Mouse (Mus musculus): ENCODE data around the gene Them7. TPM values are rescaled to one million over a fixed set of nuclear protein-coding genes. Genes with fewer than 3 reads are reported as not detected.

Them7 gene
- polyA plus RNA-seq, 1 experiment from 2014 or later: 1.1 TPM

GRCm38 (mm10) chr2:105375261-105375660 lies 151.1 kb downstream of the Them7 start:
- no peaks in the 10 kb centered on the region for H3K36me3 ChIP-seq
- no peak overlapping the region for H3K4me2 ChIP-seq
- ATAC-seq (ENCODE audit: insufficient number of reproducible peaks, low FRiP score): no peak
- no peaks in the 10 kb centered on the region for H3K9me3 ChIP-seq (replicated peaks)
- WGBS: 92% methylated on average over 7 of the region's 7 CpGs
- H3K9ac ChIP-seq: no peak overlapping the region
- peaks cover 6% of the 10 kb centered on the region; the same call in 1 of the 2 replicates for H3K4me1 ChIP-seq (replicated peaks)
- no peak overlapping the region for H3K27ac ChIP-seq (ENCODE audit: poor library complexity, severe bottlenecking)
- no peaks in the 10 kb centered on the region; the same call in 1 of the 2 replicates for H3K27me3 ChIP-seq (replicated peaks)
- no peak overlapping the region for H3K4me3 ChIP-seq

GRCm38 (mm10) chr2:105375705-105376104 lies 151.6 kb downstream of the Them7 start:
- Histone ChIP-seq H3K9ac (no peak overlapping the region), H3K4me2 (no peak overlapping the region), H3K36me3 (no peaks in the 10 kb centered on the region), H3K9me3 (replicated peaks) (no peaks in the 10 kb centered on the region), H3K4me1 (replicated peaks) (0 out of 2 replicates have a peak, but pooled peaks cover 3% of the 10 kb centered on the region), H3K27ac (ENCODE audit: poor library complexity, severe bottlenecking) (no peak overlapping the region), H3K4me3 (no peak overlapping the region), H3K27me3 (replicated peaks) (no peaks in the 10 kb centered on the region; the same call in 1 of the 2 replicates)
- 85% methylated on average over 4 of the region's 4 CpGs for WGBS
- ATAC-seq (ENCODE audit: insufficient number of reproducible peaks, low FRiP score): no peak

GRCm38 (mm10) chr2:105379682-105380081 lies 155.6 kb downstream of the Them7 start:
- Histone ChIP-seq H3K9me3 (replicated peaks) (no peaks in the 10 kb centered on the region), H3K4me3 (no peak overlapping the region), H3K36me3 (peaks cover 7% of the 10 kb centered on the region), H3K9ac (no peak overlapping the region), H3K4me1 (replicated peaks) (no peaks in the 10 kb centered on the region), H3K27ac (ENCODE audit: poor library complexity, severe bottlenecking) (no peak overlapping the region), H3K27me3 (replicated peaks) (no peaks in the 10 kb centered on the region), H3K4me2 (no peak overlapping the region)
- 69% methylated on average over 1 of the region's 1 CpGs for WGBS
- no peak for ATAC-seq (ENCODE audit: insufficient number of reproducible peaks, low FRiP score)

GRCm38 (mm10) chr2:105380757-105381319 lies 156.7 kb downstream of the Them7 start:
- 66% methylated on average over 3 of the region's 3 CpGs for WGBS

GRCm38 (mm10) chr2:105383063-105383462 lies 158.9 kb downstream of the Them7 start:
- Histone ChIP-seq H3K27ac (ENCODE audit: poor library complexity, severe bottlenecking) (no peak overlapping the region), H3K4me2 (no peak overlapping the region), H3K9me3 (replicated peaks) (no peaks in the 10 kb centered on the region), H3K4me3 (no peak overlapping the region), H3K36me3 (peaks cover 38% of the 10 kb centered on the region), H3K9ac (no peak overlapping the region), H3K4me1 (replicated peaks) (no peaks in the 10 kb centered on the region), H3K27me3 (replicated peaks) (no peaks in the 10 kb centered on the region)
- no peak for ATAC-seq (ENCODE audit: insufficient number of reproducible peaks, low FRiP score)
- 84% methylated on average over 8 of the region's 8 CpGs for WGBS

More at GRCm38 (mm10) chr2:105380757-105381319, 156.7 kb downstream of the Them7 start:
- H3K4me3 ChIP-seq: no peak overlapping the region
- no peak overlapping the region for H3K27ac ChIP-seq (ENCODE audit: poor library complexity, severe bottlenecking)
- H3K27me3 ChIP-seq (replicated peaks): no peaks in the 10 kb centered on the region
- H3K9me3 ChIP-seq (replicated peaks): no peaks in the 10 kb centered on the region
- no peak for ATAC-seq (ENCODE audit: insufficient number of reproducible peaks, low FRiP score)
- no peak overlapping the region for H3K4me2 ChIP-seq
- H3K4me1 ChIP-seq (replicated peaks): no peaks in the 10 kb centered on the region
- H3K36me3 ChIP-seq: peaks cover 19% of the 10 kb centered on the region
- H3K9ac ChIP-seq: no peak overlapping the region

- 84% methylated on average over 3 of the region's 3 CpGs for WGBS
- Histone ChIP-seq H3K36me3 (peaks cover 56% of the 10 kb centered on the region), H3K4me3 (no peak overlapping the region), H3K4me2 (no peak overlapping the region), H3K9ac (no peak overlapping the region), H3K27me3 (replicated peaks) (no peaks in the 10 kb centered on the region), H3K4me1 (replicated peaks) (no peaks in the 10 kb centered on the region), H3K9me3 (replicated peaks) (no peaks in the 10 kb centered on the region), H3K27ac (ENCODE audit: poor library complexity, severe bottlenecking) (no peak overlapping the region)
- ATAC-seq (ENCODE audit: insufficient number of reproducible peaks, low FRiP score): no peak
These were observed 160.9 kb downstream of the Them7 start for GRCm38 (mm10) chr2:105384998-105385397.

GRCm38 (mm10) chr2:105386418-105386817 lies 162.3 kb downstream of the Them7 start:
- no peak overlapping the region for H3K4me3 ChIP-seq
- no peak overlapping the region for H3K9ac ChIP-seq
- H3K4me2 ChIP-seq: no peak overlapping the region
- no peak for ATAC-seq (ENCODE audit: insufficient number of reproducible peaks, low FRiP score)
- no peaks in the 10 kb centered on the region for H3K9me3 ChIP-seq (replicated peaks)
- 78% methylated on average over 4 of the region's 4 CpGs for WGBS
- H3K4me1 ChIP-seq (replicated peaks): no peaks in the 10 kb centered on the region
- H3K27me3 ChIP-seq (replicated peaks): no peaks in the 10 kb centered on the region
- H3K27ac ChIP-seq (ENCODE audit: poor library complexity, severe bottlenecking): no peak overlapping the region
- peaks cover 66% of the 10 kb centered on the region for H3K36me3 ChIP-seq

DNA sequence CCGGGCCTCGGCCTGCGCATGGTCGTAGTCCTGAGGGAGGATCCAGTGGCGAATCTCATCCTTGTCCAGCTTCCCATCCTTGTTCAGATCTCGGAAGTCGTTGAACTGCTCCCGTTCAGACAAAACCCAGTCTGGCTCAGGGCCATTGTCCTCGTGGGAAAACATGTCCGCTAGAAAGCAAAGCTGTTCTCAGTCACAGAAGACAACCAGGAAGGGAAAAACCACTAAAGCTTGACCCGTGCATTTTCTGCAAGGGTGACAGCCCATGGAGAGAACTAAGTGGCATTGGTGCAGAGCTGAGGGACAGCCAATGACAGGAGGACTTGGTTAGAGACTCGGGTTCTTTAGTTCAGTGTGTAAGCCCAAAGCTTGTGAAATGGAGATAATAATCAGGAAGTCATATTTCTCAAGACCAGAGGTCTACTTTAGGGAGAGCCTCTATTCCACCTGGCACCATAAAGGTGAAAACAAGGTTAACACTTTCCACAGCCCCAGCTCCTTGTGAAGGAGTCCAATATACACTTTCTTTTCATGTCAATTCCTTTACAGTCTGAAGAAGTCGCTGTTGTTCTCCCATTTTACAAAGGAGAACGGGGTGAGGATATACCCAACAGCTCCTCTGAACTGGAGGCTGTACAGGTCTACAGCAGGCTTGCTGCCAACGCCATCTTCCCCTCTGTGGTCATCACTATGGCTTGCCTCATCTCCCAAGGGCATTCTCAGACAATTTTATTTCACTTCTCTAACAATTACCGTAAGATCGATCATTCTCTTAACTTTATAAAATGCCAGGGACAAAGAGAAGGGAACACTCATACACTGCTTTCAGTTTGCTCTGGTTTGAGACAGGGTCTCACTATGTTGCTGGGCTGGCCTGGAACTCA lies 165.1 kb downstream of the Them7 start:
- 85% methylated on average over 17 of the region's 17 CpGs for WGBS
- no peaks in the 10 kb centered on the region for H3K27me3 ChIP-seq (replicated peaks)
- no peak overlapping the region for H3K4me2 ChIP-seq
- H3K4me3 ChIP-seq: no peak overlapping the region
- H3K9me3 ChIP-seq (replicated peaks): no peaks in the 10 kb centered on the region
- H3K27ac ChIP-seq (ENCODE audit: poor library complexity, severe bottlenecking): no peak overlapping the region
- ATAC-seq (ENCODE audit: insufficient number of reproducible peaks, low FRiP score): no peak
- H3K9ac ChIP-seq: no peak overlapping the region
- H3K36me3 ChIP-seq: peaks cover 93% of the 10 kb centered on the region
- H3K4me1 ChIP-seq (replicated peaks): peaks cover 8% of the 10 kb centered on the region

DNA sequence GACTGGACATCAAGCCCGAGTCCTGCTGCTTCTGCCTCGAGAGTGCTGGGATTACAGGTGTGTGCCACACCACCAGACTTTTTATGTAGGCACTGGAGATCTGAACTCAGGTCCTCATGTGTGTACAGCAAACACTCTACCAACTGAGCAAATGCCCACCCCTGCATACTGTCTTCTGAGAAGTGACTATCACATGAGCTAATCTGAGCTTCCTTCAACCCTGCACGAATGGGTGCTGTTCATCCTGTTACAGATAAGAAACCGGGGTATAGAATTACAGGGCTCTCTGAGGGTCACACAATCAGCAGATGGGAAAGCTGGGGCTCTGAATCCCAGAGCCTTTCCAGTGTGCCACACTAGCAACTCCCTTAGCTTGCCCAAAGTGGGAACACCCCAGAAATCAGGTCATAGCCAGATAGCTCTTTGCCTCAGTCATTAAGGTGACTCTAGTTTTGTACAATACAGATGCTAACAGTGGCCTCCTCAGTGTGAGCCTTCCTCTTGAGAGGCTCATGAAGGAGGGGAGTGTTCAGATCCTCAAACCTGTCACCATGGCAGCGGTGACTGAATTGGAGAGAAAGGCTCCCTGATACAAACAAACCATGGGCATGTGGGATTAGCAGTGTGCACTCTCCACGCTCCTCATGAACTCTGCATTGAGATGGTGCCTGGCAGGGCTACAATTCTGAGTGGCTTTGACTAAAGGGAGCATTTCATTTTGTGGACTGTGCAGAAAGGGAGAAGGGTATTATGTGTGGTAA lies 166.7 kb downstream of the Them7 start:
- WGBS: 58% methylated on average over 6 of the region's 6 CpGs
- ATAC-seq (ENCODE audit: insufficient number of reproducible peaks, low FRiP score): no peak

DNA sequence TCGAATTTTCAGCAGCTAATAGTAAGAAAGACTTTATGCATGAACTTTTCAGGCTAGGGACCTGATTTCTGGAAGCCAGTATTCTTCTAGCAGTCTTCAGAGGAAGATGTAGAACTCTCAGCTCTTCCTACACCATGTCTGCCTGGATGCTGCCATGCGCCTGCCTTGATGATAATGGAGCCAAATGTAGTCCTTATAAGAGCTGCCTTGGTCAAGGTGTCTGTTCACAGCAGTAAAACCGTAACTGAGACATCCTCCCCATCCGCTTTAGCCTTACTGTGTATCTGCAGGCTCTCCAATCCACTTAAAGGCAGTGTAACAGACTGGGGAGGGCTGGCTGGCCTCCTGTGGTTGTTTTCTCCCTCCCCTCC lies 167.3 kb downstream of the Them7 start:
- 86% methylated on average over 4 of the region's 4 CpGs for WGBS
- Histone ChIP-seq H3K27ac (ENCODE audit: poor library complexity, severe bottlenecking) (no peak overlapping the region), H3K4me3 (no peak overlapping the region), H3K4me2 (no peak overlapping the region), H3K9me3 (replicated peaks) (no peaks in the 10 kb centered on the region), H3K9ac (no peak overlapping the region), H3K4me1 (replicated peaks) (peaks cover 23% of the 10 kb centered on the region), H3K27me3 (replicated peaks) (no peaks in the 10 kb centered on the region), H3K36me3 (peaks cover 88% of the 10 kb centered on the region)
- no peak for ATAC-seq (ENCODE audit: insufficient number of reproducible peaks, low FRiP score)

More for the DNA sequence above, 166.7 kb downstream of the Them7 start:
- peaks cover 92% of the 10 kb centered on the region for H3K36me3 ChIP-seq
- no peak overlapping the region for H3K9ac ChIP-seq
- no peak overlapping the region for H3K4me2 ChIP-seq
- H3K27ac ChIP-seq (ENCODE audit: poor library complexity, severe bottlenecking): no peak overlapping the region
- no peaks in the 10 kb centered on the region for H3K9me3 ChIP-seq (replicated peaks)
- no peak overlapping the region for H3K4me3 ChIP-seq
- H3K4me1 ChIP-seq (replicated peaks): peaks cover 17% of the 10 kb centered on the region
- no peaks in the 10 kb centered on the region for H3K27me3 ChIP-seq (replicated peaks)

- 55% methylated on average over 2 of the region's 2 CpGs for WGBS
- no peak overlapping the region for H3K4me2 ChIP-seq
- H3K4me1 ChIP-seq (replicated peaks): peaks cover 34% of the 10 kb centered on the region
- H3K27ac ChIP-seq (ENCODE audit: poor library complexity, severe bottlenecking): no peak overlapping the region
- H3K4me3 ChIP-seq: no peak overlapping the region
- H3K9ac ChIP-seq: no peak overlapping the region
- no peak for ATAC-seq (ENCODE audit: insufficient number of reproducible peaks, low FRiP score)
- H3K27me3 ChIP-seq (replicated peaks): no peaks in the 10 kb centered on the region
- H3K9me3 ChIP-seq (replicated peaks): no peaks in the 10 kb centered on the region
- peaks cover 80% of the 10 kb centered on the region for H3K36me3 ChIP-seq
These were observed 168.4 kb downstream of the Them7 start for GRCm38 (mm10) chr2:105392514-105392913.

Measured in heart, embryonic 12.5 days (tissue).